In genomic region chr3:138464573-138465147, GRCm38 (mm10) we compare ENCODE assay signal across 38 mouse cellular contexts. TPM values are rescaled to one million over a fixed set of nuclear protein-coding genes. Genes with fewer than 3 reads are reported as not detected.
A peak's percentile ranks its signal among the peaks of the same experiment; 100 is the strongest.
DNase-seq lines count a peak whose midpoint lies in the region; ATAC-seq lines count a peak whose summit lies in the region.
"Had no signal": no experiment of that assay in that cellular context is flagged by ENCODE, and none has a peak within 500 bp of the region (broad histone marks: within the 10 kb centered on the region; RNA-seq: fewer than 3 reads in every experiment).

No protein-coding gene starts in this region.

- H3K4me1 ChIP-seq in liver, embryonic 13.5 days (replicated peaks), result peaks cover 4% of the 10 kb centered on the region; the same call in 1 of the 2 replicates
- no peaks in the 10 kb centered on the region for H3K4me1 ChIP-seq in liver, embryonic 11.5 days (replicated peaks; ENCODE audit: control insufficient read depth, insufficient read depth, low read length)
- H3K4me1 ChIP-seq: embryonic facial prominence, embryonic 12.5 days; heart, embryonic 13.5 days; hindbrain, embryonic 10.5 days; hindbrain, embryonic 15.5 days; limb, embryonic 13.5 days; midbrain, embryonic 13.5 days had no signal

- H3K9me3 ChIP-seq in liver, embryonic 13.5 days (replicated peaks), result no peaks in the 10 kb centered on the region
- H3K9me3 ChIP-seq in liver, embryonic 11.5 days (ENCODE audit: control insufficient read depth, low read length), result no peaks in the 10 kb centered on the region
- H3K9me3 ChIP-seq: embryonic facial prominence, embryonic 12.5 days; heart, embryonic 13.5 days; hindbrain, embryonic 10.5 days; hindbrain, embryonic 15.5 days; limb, embryonic 13.5 days; midbrain, embryonic 13.5 days had no signal

- intact Hi-C loops in left cerebral cortex, postnatal 25 days (cut with DNase I), result loop anchor here (5.0 kb wide), 1 partner anchor 728 kb away; no protein-coding TSS in a partner anchor

- no peak overlapping the region for H3K4me2 ChIP-seq in liver, embryonic 13.5 days
- H3K4me2 ChIP-seq in liver, embryonic 11.5 days, result no peak overlapping the region
- H3K4me2 ChIP-seq: embryonic facial prominence, embryonic 12.5 days; heart, embryonic 13.5 days; hindbrain, embryonic 15.5 days; limb, embryonic 13.5 days; midbrain, embryonic 13.5 days had no signal

- 70% methylated on average over 16 of the region's 16 CpGs for WGBS in liver, embryonic 13.5 days (ENCODE audit: insufficient replicate concordance)
- WGBS in liver, embryonic 11.5 days, result 79% methylated on average over 16 of the region's 16 CpGs

- DNase-seq in liver, embryonic 13.5 days, result no peak
- DNase-seq in liver, embryonic 11.5 days (ENCODE audit: low spot score), result no peak
- DNase-seq in 416B (ENCODE audit: low read depth), result peak; percentile 60
- peak; percentile 19 for DNase-seq in c-Kit-positive CD71-negative TER-119-negative erythroid progenitor cells, embryonic 14.5 days (ENCODE audit: low read depth)
- no peak for DNase-seq in spleen, adult 12 weeks (ENCODE audit: low spot score)
- DNase-seq in left cerebral cortex, postnatal 25 days (ENCODE audit: low spot score in 2 of 2), result no peak
- DNase-seq: adrenal gland, postnatal 25 days; B cell, adult 2 months; cerebellum, adult 9-10 months; cerebellum, postnatal 36 days; embryo, embryonic 11 days; gastrocnemius, postnatal 25 days; heart, postnatal 10 days; kidney, adult 11 months; kidney, postnatal 36 days; lung, adult 2 months; thymus, adult 2 months; thymus, postnatal 36 days had no signal

- H3K9ac ChIP-seq in liver, embryonic 13.5 days, result no peak overlapping the region
- no peak overlapping the region for H3K9ac ChIP-seq in liver, embryonic 11.5 days (ENCODE audit: low read depth, low read length)
- H3K9ac ChIP-seq: embryonic facial prominence, embryonic 12.5 days; heart, embryonic 13.5 days; hindbrain, embryonic 15.5 days; limb, embryonic 13.5 days; midbrain, embryonic 13.5 days had no signal

- no peak overlapping the region for H3K27ac ChIP-seq in liver, embryonic 13.5 days
- no peak overlapping the region for H3K27ac ChIP-seq in liver, embryonic 11.5 days (ENCODE audit: low read depth, low read length)
- H3K27ac ChIP-seq: embryonic facial prominence, embryonic 12.5 days; heart, embryonic 13.5 days; hindbrain, embryonic 10.5 days; hindbrain, embryonic 15.5 days; layer of hippocampus, adult 2 months; limb, embryonic 13.5 days; midbrain, embryonic 13.5 days; stomach, postnatal 0 days had no signal

- H3K36me3 ChIP-seq in liver, embryonic 13.5 days, result peaks cover 95% of the 10 kb centered on the region
- peaks cover 45% of the 10 kb centered on the region for H3K36me3 ChIP-seq in liver, embryonic 11.5 days (ENCODE audit: control insufficient read depth, insufficient read depth, low read length)

- H3K27me3 ChIP-seq in liver, embryonic 13.5 days, result no peaks in the 10 kb centered on the region
- H3K27me3 ChIP-seq in liver, embryonic 11.5 days (replicated peaks; ENCODE audit: control insufficient read depth, insufficient read depth, low read length), result no peaks in the 10 kb centered on the region
- H3K27me3 ChIP-seq: embryonic facial prominence, embryonic 12.5 days; heart, embryonic 13.5 days; hindbrain, embryonic 15.5 days; limb, embryonic 13.5 days; midbrain, embryonic 13.5 days had no signal

- H3K4me3 ChIP-seq in liver, embryonic 13.5 days (replicated peaks), result no peak overlapping the region
- no peak overlapping the region for H3K4me3 ChIP-seq in liver, embryonic 11.5 days (ENCODE audit: low read depth, low read length)
- H3K4me3 ChIP-seq: embryonic facial prominence, embryonic 12.5 days; heart, embryonic 13.5 days; hindbrain, embryonic 10.5 days; hindbrain, embryonic 15.5 days; layer of hippocampus, adult 2 months; limb, embryonic 13.5 days; midbrain, embryonic 13.5 days had no signal

- peak; percentile 18; the same call in 1 of the 2 replicates for ATAC-seq in liver, embryonic 13.5 days (ENCODE audit: low read depth)
- ATAC-seq in liver, embryonic 11.5 days (replicated peaks; ENCODE audit: low FRiP score), result no peak
- ATAC-seq in megakaryocyte, adult 5-6 weeks (ENCODE audit: poor library complexity, severe bottlenecking), result peak; percentile 88
- ATAC-seq: forebrain, embryonic 14.5 days; inflammation-experienced regulatory T-cells, adult 6 months; midbrain, embryonic 13.5 days had no signal

RNA-seq across cellular contexts. Expression of gene Adh5, which starts 21.8 kb away (rescaled TPM):
- 89.4 and 104 TPM in 2 replicates for polyA plus RNA-seq in liver, embryonic 13.5 days (2015; fragmentation: Nextera tagmentation; extraction: Ambion mirVana)
- 176 and 184 TPM in 2 replicates for polyA plus RNA-seq in liver, embryonic 11.5 days (2014; fragmentation: Nextera tagmentation; extraction: Ambion mirVana)
- total RNA-seq in megakaryocyte, adult 5-6 weeks (2015), result 67.0 and 85.0 TPM in 2 replicates
- 67.1 and 71.1 TPM in 2 replicates for total RNA-seq in megakaryocyte, adult 5-6 weeks (2017)
- 10 to 100 TPM; 59.2 to 60.8 TPM for total RNA-seq in left cerebral cortex, postnatal 25 days (2021)

RNA-seq across cellular contexts. Expression of gene Metap1, which starts 24.7 kb away (rescaled TPM):
- 26.1 and 32.0 TPM in 2 replicates for polyA plus RNA-seq in liver, embryonic 13.5 days (2015; fragmentation: Nextera tagmentation; extraction: Ambion mirVana)
- polyA plus RNA-seq in liver, embryonic 11.5 days (2014; fragmentation: Nextera tagmentation; extraction: Ambion mirVana), result 51.8 and 54.1 TPM in 2 replicates
- 20.9 and 24.0 TPM in 2 replicates for total RNA-seq in megakaryocyte, adult 5-6 weeks (2015)
- 28.5 and 36.9 TPM in 2 replicates for total RNA-seq in megakaryocyte, adult 5-6 weeks (2017)
- 10 to 100 TPM; 40.5 to 43.8 TPM for total RNA-seq in left cerebral cortex, postnatal 25 days (2021)

RNA-seq across cellular contexts. Expression of gene Adh4, which starts 49.4 kb away (rescaled TPM):
- polyA plus RNA-seq in liver, embryonic 13.5 days (2015; fragmentation: Nextera tagmentation; extraction: Ambion mirVana), result 0.09 TPM in 1 of 2 replicates, not detected in the other
- not detected in 2 replicates for polyA plus RNA-seq in liver, embryonic 11.5 days (2014; fragmentation: Nextera tagmentation; extraction: Ambion mirVana)
- not detected in 2 replicates for total RNA-seq in megakaryocyte, adult 5-6 weeks (2015)
- not detected in 2 replicates for total RNA-seq in megakaryocyte, adult 5-6 weeks (2017)
- total RNA-seq in left cerebral cortex, postnatal 25 days (2021), result not detected
- total RNA-seq: gastrocnemius, adult 18-20 months; gastrocnemius, postnatal 25 days; heart, adult 8-10 months; heart, postnatal 10 days; layer of hippocampus, adult 2 months; layer of hippocampus, postnatal 25 days; left cerebral cortex, adult 8-10 months; megakaryocyte-erythroid progenitor cell, adult 5-6 weeks had no signal
- polyA plus RNA-seq: brain, embryonic 14.5 days; embryonic facial prominence, embryonic 12.5 days; forebrain, embryonic 14.5 days; heart, embryonic 13.5 days; hindbrain, embryonic 10.5 days; hindbrain, embryonic 15.5 days; kidney, embryonic 16.5 days; limb, embryonic 13.5 days; lung, adult 2 months; midbrain, embryonic 13.5 days; neural tube, embryonic 14.5 days; spleen, adult 2 months; stomach, postnatal 0 days; thymus, adult 2 months had no signal

Comparison
In these comparisons a context has a peak if more than half of its experiments do, and no peak if none do; other contexts are left out.
1. DNase-seq: peak in 416B (single experiment) and c-Kit-positive CD71-negative TER-119-negative erythroid progenitor cells, embryonic 14.5 days (single experiment); none in liver, embryonic 13.5 days (single experiment), liver, embryonic 11.5 days (single experiment), spleen, adult 12 weeks (single experiment) and left cerebral cortex, postnatal 25 days (0 of 2).